Mouse (Mus musculus) lung, embryonic 16.5 days (tissue): ENCODE data around the gene Egln1. TPM values are rescaled to one million over a fixed set of nuclear protein-coding genes. Genes with fewer than 3 reads are reported as not detected.

Experiments used
- ATAC-seq: fragments of 200-750 bp; cut with Nextera tagmentation; 2 replicates; pipeline ENCODE4 v1.8.0; 2017; ENCODE audit warnings: low read depth, mild to moderate bottlenecking, moderate library complexity
- H3K27ac ChIP-seq: fragments of 300-500 bp; sonication (generic); 2 replicates; pipeline ENCODE4 v1.5.1; 2014; ENCODE audit warnings: mild to moderate bottlenecking, control low read depth, low read length
- H3K27me3 ChIP-seq: fragments of 300-500 bp; sonication (generic); 2 replicates; pipeline ENCODE4 v1.6.1; 2014; ENCODE audit warnings: low read depth, low read length, mixed read lengths; ENCODE audit not compliant: control insufficient read depth, insufficient read depth
- H3K36me3 ChIP-seq: fragments of 300-500 bp; sonication (generic); 2 replicates; pipeline ENCODE4 v1.6.1; 2014; ENCODE audit warnings: low read length; ENCODE audit not compliant: control insufficient read depth, insufficient read depth
- H3K4me1 ChIP-seq: fragments of 300-500 bp; sonication (generic); replicated peaks from 2 replicates; pipeline ENCODE4 v1.6.1; 2014; ENCODE audit warnings: low read length, mixed read lengths; ENCODE audit not compliant: control insufficient read depth, insufficient read depth
- H3K4me2 ChIP-seq: fragments of 300-500 bp; sonication (generic); 2 replicates; pipeline ENCODE4 v1.6.1; 2014; ENCODE audit warnings: low read depth, low read length, control low read depth
- H3K4me3 ChIP-seq: fragments of 300-500 bp; sonication (generic); 2 replicates; pipeline ENCODE4 v1.5.1; 2014; ENCODE audit warnings: mild to moderate bottlenecking, low read length, control low read depth
- H3K9ac ChIP-seq: fragments of 300-500 bp; sonication (generic); 2 replicates; pipeline ENCODE4 v1.6.1; 2014; ENCODE audit warnings: low read length, control low read depth
- H3K9me3 ChIP-seq: fragments of 300-500 bp; sonication (generic); 2 replicates; pipeline ENCODE4 v1.6.1; 2016; ENCODE audit warnings: low read length; ENCODE audit not compliant: control insufficient read depth
- WGBS: fragments of 180-500 bp; shearing (Covaris S2); extraction: QIAGEN DNeasy Blood & Tissue Kit; methylation state at CpG from one replicate; pipeline ENCODE4 v1.1.7; 2014; 5-methylcytosine and 5-hydroxymethylcytosine counted together
- polyA plus RNA-seq: library from polyadenylated mRNA; unstranded; fragments of >200 nt; fragmentation: Nextera tagmentation; extraction: Ambion mirVana; gene quantifications from 2 replicates; pipeline ENCODE4 v1.2.1, GENCODE M21; 2015

Gene Egln1
- polyA plus RNA-seq, 1 experiment from 2014 or later = 11.7 TPM

DNA sequence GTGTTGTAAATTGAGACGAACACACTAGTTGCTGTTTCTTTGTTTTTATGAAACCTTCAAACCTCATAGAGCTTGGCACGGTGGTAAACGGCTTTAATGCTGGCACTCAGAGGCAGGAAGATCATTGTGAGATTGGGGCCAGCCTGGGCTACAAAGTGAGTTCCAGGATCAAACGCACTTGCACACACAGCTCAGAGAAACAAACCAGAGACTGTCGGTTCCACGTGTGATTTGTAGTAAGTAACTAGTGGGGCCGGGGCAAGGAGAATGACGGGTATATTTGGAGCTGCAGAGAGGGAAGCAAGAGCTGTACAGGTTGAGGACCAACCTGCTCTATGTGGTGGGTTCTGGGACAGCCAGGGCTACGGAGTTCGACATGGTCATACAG, 939 bp upstream of the Egln1 start:
- Histone ChIP-seq H3K27me3 (no peaks in the 10 kb centered on the region), H3K9me3 (no peaks in the 10 kb centered on the region), H3K4me2 (peak overlapping the region; percentile 52), H3K27ac (peak overlapping the region; percentile 95), H3K9ac (peak overlapping the region; percentile 87), H3K4me1 (peaks cover 26% of the 10 kb centered on the region), H3K36me3 (no peaks in the 10 kb centered on the region), H3K4me3 (peak overlapping the region; percentile 57)
- ATAC-seq = no peak
- 15% methylated on average over 10 of the region's 10 CpGs for WGBS

DNA sequence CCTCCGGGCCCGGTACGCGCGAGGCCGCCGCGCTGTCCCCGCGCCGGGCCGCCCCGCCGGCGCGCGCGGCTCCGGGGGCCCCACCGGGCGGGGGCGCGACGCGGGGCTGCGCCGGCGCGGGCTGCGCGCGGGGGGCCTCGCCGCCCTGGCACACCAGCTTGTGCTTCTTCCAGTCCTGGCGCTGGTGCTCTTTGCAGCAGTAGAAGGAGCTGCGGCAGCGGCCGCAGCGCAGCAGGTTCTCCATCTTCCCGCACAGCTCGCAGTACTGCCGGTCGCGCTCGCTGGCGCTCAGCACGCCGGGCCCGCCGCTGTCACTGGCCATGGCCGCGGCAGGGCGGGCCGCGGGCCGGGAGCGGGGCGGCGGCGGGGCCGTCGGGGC, 402 bp downstream of the Egln1 start:
- ATAC-seq = peak; percentile 31
- Histone ChIP-seq H3K4me2 (peak overlapping the region; percentile 84), H3K36me3 (no peaks in the 10 kb centered on the region; the same call in 1 of the 2 replicates), H3K9ac (peak overlapping the region; percentile 87), H3K4me1 (peaks cover 28% of the 10 kb centered on the region), H3K9me3 (no peaks in the 10 kb centered on the region), H3K27ac (peak overlapping the region; percentile 97), H3K4me3 (peak overlapping the region; percentile 57), H3K27me3 (no peaks in the 10 kb centered on the region)
- WGBS = 0% methylated on average over 5 of the region's 62 CpGs

DNA sequence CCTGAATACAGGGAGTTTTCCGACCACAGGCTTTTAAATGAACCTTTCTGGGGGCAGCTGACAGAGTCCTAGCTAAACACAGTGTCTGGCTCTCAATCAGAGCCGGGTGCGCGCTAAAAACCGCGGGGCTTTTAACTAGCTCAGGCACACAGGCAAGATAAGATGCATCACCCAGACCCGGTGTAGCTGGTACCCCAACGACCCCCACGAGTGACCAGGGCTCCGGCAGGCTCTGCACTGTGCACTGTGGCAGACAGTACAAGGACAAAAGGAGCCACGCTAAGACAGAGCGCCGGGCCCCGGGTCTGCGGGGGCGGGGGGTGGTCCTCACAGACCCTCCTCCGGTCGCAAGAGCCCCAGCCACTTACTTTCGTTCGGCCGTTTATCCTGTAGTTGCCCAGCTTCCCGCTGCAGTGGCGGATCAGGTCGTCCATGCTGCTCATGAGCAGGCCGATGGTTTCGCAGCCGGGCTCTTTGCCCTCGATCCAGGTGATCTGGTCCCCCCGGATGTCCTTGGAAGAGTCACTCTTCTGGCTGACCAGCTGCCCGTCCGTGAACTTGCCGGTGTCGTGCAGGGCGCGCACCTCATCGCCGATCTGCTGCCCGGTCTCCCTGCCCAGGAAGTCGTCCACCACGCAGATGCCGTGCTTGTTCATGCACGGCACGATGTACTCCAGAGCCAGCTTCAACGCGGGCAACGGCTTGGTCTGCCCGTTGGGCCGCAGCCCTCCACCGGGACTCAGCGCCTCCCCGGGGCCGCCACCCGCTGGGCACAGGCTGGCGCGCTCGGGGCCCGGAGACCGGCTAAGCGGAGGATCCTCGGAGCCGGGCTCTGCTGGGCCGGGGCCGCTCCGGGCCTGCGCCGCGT, 1.0 kb downstream of the Egln1 start:
- Histone ChIP-seq H3K27ac (peak overlapping the region; percentile 97), H3K4me2 (peak overlapping the region; percentile 84), H3K36me3 (no peaks in the 10 kb centered on the region; the same call in 1 of the 2 replicates), H3K4me3 (peak overlapping the region; percentile 57), H3K4me1 (peaks cover 28% of the 10 kb centered on the region), H3K9me3 (no peaks in the 10 kb centered on the region), H3K9ac (peak overlapping the region; percentile 87), H3K27me3 (no peaks in the 10 kb centered on the region)
- WGBS = 0% methylated on average over 56 of the region's 67 CpGs
- peak; percentile 15 for ATAC-seq

DNA sequence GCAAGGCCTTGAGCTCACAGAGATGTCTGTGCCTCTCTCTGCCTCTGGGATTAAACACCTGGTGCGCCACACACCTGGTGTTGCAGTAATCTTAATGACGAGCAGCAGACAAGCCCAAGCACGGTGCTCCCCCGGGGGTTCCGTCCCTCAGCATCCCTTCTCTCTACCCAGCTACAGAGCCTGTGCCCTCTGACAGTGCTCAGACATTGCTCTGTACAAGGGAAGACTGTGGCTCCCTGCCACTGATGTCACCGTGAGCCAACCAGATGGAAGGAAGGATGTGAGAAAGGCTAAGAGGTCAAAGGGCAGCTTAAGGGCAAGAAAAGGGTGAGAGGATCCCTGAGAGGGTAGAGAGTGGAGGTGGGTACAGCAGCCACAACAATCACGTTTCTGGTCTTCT, 4.7 kb downstream of the Egln1 start:
- Histone ChIP-seq H3K27me3 (no peaks in the 10 kb centered on the region), H3K27ac (no peak overlapping the region), H3K9me3 (no peaks in the 10 kb centered on the region), H3K9ac (no peak overlapping the region), H3K4me3 (no peak overlapping the region), H3K4me1 (peaks cover 23% of the 10 kb centered on the region), H3K36me3 (peaks cover 3% of the 10 kb centered on the region), H3K4me2 (no peak overlapping the region)
- 73% methylated on average over 7 of the region's 7 CpGs for WGBS
- ATAC-seq = no peak

DNA sequence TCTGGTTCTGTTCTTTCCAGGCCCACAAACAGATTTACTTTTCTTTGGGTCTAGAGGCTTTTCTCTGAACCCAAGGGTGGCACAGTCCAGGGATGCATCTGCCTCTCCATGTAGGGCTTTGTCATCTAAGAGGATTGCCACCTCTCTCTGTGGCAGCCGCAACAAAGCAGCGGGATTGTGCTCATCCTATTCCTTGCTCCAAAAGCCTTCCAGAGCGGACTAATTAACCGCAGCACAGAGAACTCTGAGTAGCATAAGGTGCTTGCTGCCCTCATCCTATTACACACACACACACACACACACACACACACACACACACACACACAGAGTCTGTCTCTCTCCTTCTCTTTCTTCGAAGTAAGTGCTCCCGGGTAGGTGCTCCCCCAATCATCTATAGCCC, 5.3 kb downstream of the Egln1 start:
- WGBS = 95% methylated on average over 6 of the region's 6 CpGs
- peaks cover 23% of the 10 kb centered on the region for H3K4me1 ChIP-seq
- H3K27ac ChIP-seq = no peak overlapping the region
- H3K4me2 ChIP-seq = no peak overlapping the region
- H3K36me3 ChIP-seq = peaks cover 7% of the 10 kb centered on the region
- no peaks in the 10 kb centered on the region for H3K9me3 ChIP-seq
- H3K4me3 ChIP-seq = no peak overlapping the region
- no peaks in the 10 kb centered on the region for H3K27me3 ChIP-seq
- H3K9ac ChIP-seq = no peak overlapping the region
- no peak for ATAC-seq

DNA sequence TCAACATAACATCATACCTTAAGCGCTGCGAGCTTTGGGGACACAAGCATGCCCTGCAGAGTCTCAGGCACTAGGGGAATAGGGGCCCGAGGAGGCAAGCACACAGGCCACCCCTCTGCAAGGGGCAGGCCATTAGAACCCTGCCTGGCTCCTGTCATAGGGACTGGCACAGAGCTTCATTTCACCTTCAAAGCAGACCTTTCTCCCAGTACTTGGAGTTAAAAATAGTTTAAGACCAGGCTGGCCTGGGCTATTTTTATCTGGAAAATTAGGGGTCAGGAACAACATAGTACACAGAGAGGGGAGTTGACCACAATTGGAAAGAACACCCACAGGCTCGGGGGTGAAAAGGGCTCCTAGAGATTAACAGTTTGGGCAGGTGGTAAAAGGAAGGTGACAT, 11.8 kb downstream of the Egln1 start:
- Histone ChIP-seq H3K4me2 (no peak overlapping the region), H3K27ac (no peak overlapping the region), H3K36me3 (peaks cover 7% of the 10 kb centered on the region), H3K9me3 (no peaks in the 10 kb centered on the region), H3K4me1 (no peaks in the 10 kb centered on the region), H3K27me3 (no peaks in the 10 kb centered on the region), H3K4me3 (no peak overlapping the region), H3K9ac (no peak overlapping the region)
- ATAC-seq = no peak
- 85% methylated on average over 4 of the region's 4 CpGs for WGBS

DNA sequence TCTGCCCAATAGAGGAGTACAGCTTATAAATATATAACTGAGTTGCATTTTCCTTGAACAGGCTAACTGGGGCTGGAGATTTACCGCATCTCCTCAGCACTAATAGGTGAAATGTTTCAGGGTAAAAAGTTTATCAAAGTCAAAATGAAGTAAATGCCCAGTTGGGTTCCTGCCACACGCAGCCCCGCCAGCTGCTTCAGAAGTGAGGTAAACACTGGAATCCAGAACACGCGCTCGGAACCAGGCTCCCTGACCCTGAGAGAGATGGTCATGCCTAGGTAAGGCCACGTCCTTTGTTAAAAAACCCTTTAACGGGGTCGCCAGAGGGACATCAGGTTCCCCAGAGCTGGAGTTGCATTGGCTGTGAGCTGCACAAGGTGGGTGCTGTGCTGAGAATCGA, 12.4 kb downstream of the Egln1 start:
- WGBS = 93% methylated on average over 10 of the region's 10 CpGs
- H3K27me3 ChIP-seq = no peaks in the 10 kb centered on the region
- no peak for ATAC-seq
- peaks cover 7% of the 10 kb centered on the region for H3K36me3 ChIP-seq
- no peaks in the 10 kb centered on the region for H3K4me1 ChIP-seq
- H3K9ac ChIP-seq = no peak overlapping the region
- no peak overlapping the region for H3K4me3 ChIP-seq
- no peaks in the 10 kb centered on the region for H3K9me3 ChIP-seq
- H3K4me2 ChIP-seq = no peak overlapping the region
- H3K27ac ChIP-seq = no peak overlapping the region

DNA sequence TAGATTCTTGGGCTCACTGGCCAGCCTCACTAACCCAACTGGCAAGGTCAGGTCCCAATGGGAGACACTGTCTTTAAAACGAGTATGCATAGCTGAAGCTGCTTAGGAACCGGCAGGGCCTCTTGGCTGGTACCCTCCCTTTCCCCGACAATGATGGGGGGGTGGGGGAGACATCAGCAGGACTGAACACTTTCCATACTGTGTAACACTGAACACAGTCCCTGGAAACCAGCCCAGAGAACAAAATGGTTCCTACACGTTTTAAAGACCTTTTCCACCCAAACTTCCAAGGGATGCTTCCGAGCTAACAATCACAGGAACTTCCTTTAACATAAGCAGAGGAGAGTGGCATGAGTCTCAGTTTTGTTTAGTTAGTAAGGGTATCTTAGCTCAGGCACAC, 14.0 kb downstream of the Egln1 start:
- Histone ChIP-seq H3K9ac (no peak overlapping the region), H3K27ac (no peak overlapping the region), H3K4me2 (no peak overlapping the region), H3K4me1 (no peaks in the 10 kb centered on the region), H3K9me3 (no peaks in the 10 kb centered on the region), H3K36me3 (peaks cover 4% of the 10 kb centered on the region), H3K27me3 (no peaks in the 10 kb centered on the region), H3K4me3 (no peak overlapping the region)
- WGBS = 77% methylated on average over 5 of the region's 5 CpGs
- ATAC-seq = no peak

DNA sequence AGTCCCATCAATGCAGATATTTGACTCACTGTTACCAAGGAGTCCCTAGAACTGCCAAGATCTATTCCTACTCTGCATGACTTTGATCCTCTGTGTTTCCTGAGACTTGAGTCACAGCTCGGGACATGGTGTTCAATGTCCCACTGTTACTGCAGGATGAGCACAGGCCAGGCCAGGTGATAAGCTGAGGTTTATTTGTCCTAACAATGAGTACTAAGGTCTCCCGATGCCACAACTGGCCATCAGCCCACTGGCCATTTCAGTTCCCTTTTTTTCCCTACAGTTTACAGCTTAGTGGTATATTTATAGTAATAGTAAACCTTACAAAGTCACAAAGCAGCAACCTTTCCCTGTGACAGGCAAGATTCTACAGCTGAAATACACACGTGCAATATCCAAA, 16.7 kb downstream of the Egln1 start:
- no peak for ATAC-seq
- H3K4me2 ChIP-seq = no peak overlapping the region
- H3K36me3 ChIP-seq = no peaks in the 10 kb centered on the region
- no peak overlapping the region for H3K27ac ChIP-seq
- no peaks in the 10 kb centered on the region for H3K4me1 ChIP-seq
- H3K4me3 ChIP-seq = no peak overlapping the region
- whole genome bisulfite sequencing = 72% methylated on average over 3 of the region's 3 CpGs
- no peak overlapping the region for H3K9ac ChIP-seq
- H3K27me3 ChIP-seq = no peaks in the 10 kb centered on the region
- no peaks in the 10 kb centered on the region for H3K9me3 ChIP-seq
